Mouse (Mus musculus) embryonic facial prominence, embryonic 11.5 days (tissue): ENCODE data around the gene Pde11a. TPM values are rescaled to one million over a fixed set of nuclear protein-coding genes. Genes with fewer than 3 reads are reported as not detected.
A peak's percentile ranks its signal among the peaks of the same experiment; 100 is the strongest.

Source experiments
- ATAC-seq: fragments of 200-750 bp; cut with Nextera tagmentation; replicated peaks from 2 replicates; pipeline ENCODE4 v1.8.0; 2017; ENCODE audit warnings: low read depth; ENCODE audit not compliant: insufficient number of reproducible peaks, low FRiP score, low TSS enrichment
- DNase-seq: peaks from one replicate; pipeline ENCODE4 v3.0.0-alpha.2; 2015; ENCODE audit warnings: low spot score
- H3K27ac ChIP-seq: fragments of 300-500 bp; sonication (generic); replicated peaks from 2 replicates; pipeline ENCODE4 v1.5.1; 2014; ENCODE audit warnings: mild to moderate bottlenecking, low read depth, low read length, control low read depth
- H3K27me3 ChIP-seq: fragments of 300-500 bp; sonication (generic); 2 replicates; pipeline ENCODE4 v1.6.1; 2014; ENCODE audit warnings: mild to moderate bottlenecking, low read length, moderate library complexity, mixed read lengths; ENCODE audit not compliant: control insufficient read depth, insufficient read depth
- H3K36me3 ChIP-seq: fragments of 300-500 bp; sonication (generic); replicated peaks from 2 replicates; pipeline ENCODE4 v1.6.1; 2014; ENCODE audit warnings: low read depth, mild to moderate bottlenecking, low read length, moderate library complexity, mixed read lengths; ENCODE audit not compliant: control insufficient read depth, insufficient read depth
- H3K4me1 ChIP-seq: fragments of 300-500 bp; sonication (generic); 2 replicates; pipeline ENCODE4 v1.6.1; 2014; ENCODE audit warnings: low read length, mixed read lengths; ENCODE audit not compliant: control insufficient read depth, insufficient read depth
- H3K4me2 ChIP-seq: fragments of 300-500 bp; sonication (generic); 2 replicates; pipeline ENCODE4 v1.6.1; 2014; ENCODE audit warnings: low read depth, mild to moderate bottlenecking, control low read depth, low read length, moderate library complexity
- H3K4me3 ChIP-seq: fragments of 300-500 bp; sonication (generic); 2 replicates; pipeline ENCODE4 v1.5.1; 2014; ENCODE audit warnings: low read depth, low read length, control low read depth
- H3K9ac ChIP-seq: fragments of 300-500 bp; sonication (generic); replicated peaks from 2 replicates; pipeline ENCODE4 v1.6.1; 2014; ENCODE audit warnings: mild to moderate bottlenecking, control low read depth, low read length
- H3K9me3 ChIP-seq: fragments of 300-500 bp; sonication (generic); replicated peaks from 2 replicates; pipeline ENCODE4 v1.6.1; 2016; ENCODE audit warnings: mild to moderate bottlenecking, low read length, inconsistent platforms, mixed read lengths; ENCODE audit not compliant: control insufficient read depth
- WGBS: fragments of 180-500 bp; shearing (Covaris S2); extraction: QIAGEN DNeasy Blood & Tissue Kit; methylation state at CpG from one replicate; pipeline ENCODE4 v1.1.7; 2014; 5-methylcytosine and 5-hydroxymethylcytosine counted together
- polyA plus RNA-seq: library from polyadenylated mRNA; unstranded; fragments of >200 nt; fragmentation: Nextera tagmentation; extraction: Ambion mirVana; gene quantifications from 2 replicates; pipeline ENCODE4 v1.2.1, GENCODE M21; 2014

Pde11a gene
- polyA plus RNA-seq, 1 experiment from 2014 or later: 0.28 TPM

GRCm38 (mm10) chr2:76216146-76216545 lies 122.4 kb downstream of the Pde11a start:
- Histone ChIP-seq H3K4me3 (no peak overlapping the region), H3K9me3 (no peaks in the 10 kb centered on the region), H3K4me1 (no peaks in the 10 kb centered on the region), H3K27me3 (no peaks in the 10 kb centered on the region), H3K4me2 (no peak overlapping the region), H3K27ac (no peak overlapping the region), H3K36me3 (no peaks in the 10 kb centered on the region), H3K9ac (no peak overlapping the region)
- 63% methylated on average over 7 of the region's 7 CpGs for WGBS
- DNase-seq: peak; percentile 72
- ATAC-seq: no peak

- H3K27me3 ChIP-seq: no peaks in the 10 kb centered on the region
- WGBS: 86% methylated on average over 9 of the region's 9 CpGs
These were observed 123.4 kb downstream of the Pde11a start for GRCm38 (mm10) chr2:76215219-76215618.

GRCm38 (mm10) chr2:76185126-76185525 lies 153.4 kb downstream of the Pde11a start:
- Histone ChIP-seq H3K4me3 (no peak overlapping the region), H3K4me2 (no peak overlapping the region), H3K9ac (no peak overlapping the region), H3K9me3 (no peaks in the 10 kb centered on the region), H3K36me3 (no peaks in the 10 kb centered on the region), H3K4me1 (no peaks in the 10 kb centered on the region), H3K27me3 (no peaks in the 10 kb centered on the region), H3K27ac (no peak overlapping the region)
- WGBS: 24% methylated on average over 1 of the region's 1 CpGs
- ATAC-seq (no peak), DNase-seq (no peak)

More at GRCm38 (mm10) chr2:76215219-76215618, 123.4 kb downstream of the Pde11a start:
- no peak overlapping the region for H3K4me3 ChIP-seq
- DNase-seq (no peak), ATAC-seq (no peak)
- H3K36me3 ChIP-seq: no peaks in the 10 kb centered on the region
- H3K27ac ChIP-seq: no peak overlapping the region
- no peaks in the 10 kb centered on the region for H3K4me1 ChIP-seq
- H3K9me3 ChIP-seq: no peaks in the 10 kb centered on the region
- no peak overlapping the region for H3K9ac ChIP-seq
- no peak overlapping the region for H3K4me2 ChIP-seq

- no peaks in the 10 kb centered on the region for H3K27me3 ChIP-seq
- H3K4me3 ChIP-seq: no peak overlapping the region
- H3K4me1 ChIP-seq: no peaks in the 10 kb centered on the region
- no peak overlapping the region for H3K9ac ChIP-seq
- DNase-seq (no peak), ATAC-seq (no peak)
- H3K27ac ChIP-seq: no peak overlapping the region
- no peaks in the 10 kb centered on the region for H3K9me3 ChIP-seq
- H3K36me3 ChIP-seq: no peaks in the 10 kb centered on the region
- no peak overlapping the region for H3K4me2 ChIP-seq
- WGBS: 82% methylated on average over 4 of the region's 4 CpGs
These were observed 175.8 kb downstream of the Pde11a start for GRCm38 (mm10) chr2:76162822-76163221.

GRCm38 (mm10) chr2:76158973-76159372 lies 179.6 kb downstream of the Pde11a start:
- H3K27ac ChIP-seq: no peak overlapping the region
- H3K4me2 ChIP-seq: no peak overlapping the region
- H3K4me1 ChIP-seq: no peaks in the 10 kb centered on the region
- ATAC-seq (no peak), DNase-seq (no peak)
- no peaks in the 10 kb centered on the region for H3K9me3 ChIP-seq
- no peaks in the 10 kb centered on the region for H3K36me3 ChIP-seq
- no peak overlapping the region for H3K4me3 ChIP-seq
- no peaks in the 10 kb centered on the region for H3K27me3 ChIP-seq
- H3K9ac ChIP-seq: no peak overlapping the region
- 72% methylated on average over 2 of the region's 2 CpGs for WGBS

- Histone ChIP-seq H3K9ac (no peak overlapping the region), H3K27me3 (no peaks in the 10 kb centered on the region), H3K4me1 (no peaks in the 10 kb centered on the region), H3K36me3 (no peaks in the 10 kb centered on the region), H3K4me3 (no peak overlapping the region), H3K27ac (no peak overlapping the region), H3K9me3 (no peaks in the 10 kb centered on the region), H3K4me2 (no peak overlapping the region)
- DNase-seq: no peak
- no peak for ATAC-seq
- WGBS: 77% methylated on average over 10 of the region's 10 CpGs
These were observed 197.4 kb downstream of the Pde11a start for GRCm38 (mm10) chr2:76141136-76141535.

GRCm38 (mm10) chr2:76132983-76133382 lies 205.6 kb downstream of the Pde11a start:
- no peak overlapping the region for H3K4me3 ChIP-seq
- ATAC-seq: no peak

GRCm38 (mm10) chr2:76129933-76130627 lies 208.5 kb downstream of the Pde11a start:
- Histone ChIP-seq H3K9ac (no peak overlapping the region), H3K4me2 (no peak overlapping the region), H3K4me3 (no peak overlapping the region), H3K27ac (no peak overlapping the region), H3K4me1 (no peaks in the 10 kb centered on the region), H3K27me3 (no peaks in the 10 kb centered on the region), H3K36me3 (no peaks in the 10 kb centered on the region), H3K9me3 (no peaks in the 10 kb centered on the region)
- 64% methylated on average over 12 of the region's 12 CpGs for WGBS
- ATAC-seq (no peak), DNase-seq (no peak)

More at GRCm38 (mm10) chr2:76132983-76133382, 205.6 kb downstream of the Pde11a start:
- Histone ChIP-seq H3K4me2 (no peak overlapping the region), H3K9me3 (no peaks in the 10 kb centered on the region), H3K9ac (no peak overlapping the region), H3K36me3 (no peaks in the 10 kb centered on the region), H3K4me1 (no peaks in the 10 kb centered on the region), H3K27ac (no peak overlapping the region), H3K27me3 (no peaks in the 10 kb centered on the region)
- DNase-seq: no peak
- 58% methylated on average over 3 of the region's 3 CpGs for WGBS
